Mouse (Mus musculus) hindbrain, embryonic 13.5 days (tissue): ENCODE results near the gene Wwc1. TPM values are rescaled to one million over a fixed set of nuclear protein-coding genes. Genes with fewer than 3 reads are reported as not detected.

Experiments used
- ATAC-seq: fragments of 200-750 bp; cut with Nextera tagmentation; 2 replicates; pipeline ENCODE4 v1.8.0; 2017; ENCODE audit warnings: moderate TSS enrichment; ENCODE audit not compliant: low FRiP score
- H3K27ac ChIP-seq: fragments of 300-500 bp; sonication (generic); 2 replicates; pipeline ENCODE4 v1.5.1; 2015; ENCODE audit warnings: inconsistent platforms, mild to moderate bottlenecking, moderate library complexity
- H3K27me3 ChIP-seq: fragments of 300-500 bp; sonication (generic); 2 replicates; pipeline ENCODE4 v1.6.1; 2015; ENCODE audit warnings: mild to moderate bottlenecking, inconsistent platforms
- H3K36me3 ChIP-seq: fragments of 300-500 bp; sonication (generic); 2 replicates; pipeline ENCODE4 v1.6.1; 2015; ENCODE audit warnings: mild to moderate bottlenecking, inconsistent platforms
- H3K4me1 ChIP-seq: fragments of 300-500 bp; sonication (generic); replicated peaks from 2 replicates; pipeline ENCODE4 v1.6.1; 2015; ENCODE audit warnings: inconsistent platforms
- H3K4me2 ChIP-seq: fragments of 300-500 bp; sonication (generic); 2 replicates; pipeline ENCODE4 v1.6.1; 2015; ENCODE audit warnings: inconsistent platforms, mild to moderate bottlenecking, moderate library complexity
- H3K4me3 ChIP-seq: fragments of 300-500 bp; sonication (generic); 2 replicates; pipeline ENCODE4 v1.5.1; 2015; ENCODE audit warnings: mild to moderate bottlenecking, inconsistent platforms
- H3K9ac ChIP-seq: fragments of 300-500 bp; sonication (generic); 2 replicates; pipeline ENCODE4 v1.6.1; 2015; ENCODE audit warnings: mild to moderate bottlenecking, inconsistent platforms
- H3K9me3 ChIP-seq: fragments of 300-500 bp; sonication (generic); 2 replicates; pipeline ENCODE4 v1.6.1; 2016; ENCODE audit warnings: inconsistent platforms
- WGBS: fragments of 180-500 bp; shearing (Covaris S2); methylation state at CpG from one replicate; pipeline ENCODE4 v1.1.7; 2015; 5-methylcytosine and 5-hydroxymethylcytosine counted together
- polyA plus RNA-seq: library from polyadenylated mRNA; unstranded; fragments of >200 nt; fragmentation: Nextera tagmentation; extraction: Ambion mirVana; gene quantifications from 2 replicates; pipeline ENCODE4 v1.2.1, GENCODE M21; 2015

The Wwc1 gene
- polyA plus RNA-seq, 1 experiment from 2014 or later = 7.1 TPM

GRCm38 (mm10) chr11:35970806-35971705, 9.3 kb downstream of the Wwc1 start:
- Histone ChIP-seq H3K4me2 (no peak overlapping the region), H3K4me1 (peaks cover 28% of the 10 kb centered on the region), H3K36me3 (0 out of 2 replicates have a peak, but pooled peaks cover 4% of the 10 kb centered on the region), H3K9ac (no peak overlapping the region), H3K9me3 (no peaks in the 10 kb centered on the region), H3K27me3 (no peaks in the 10 kb centered on the region), H3K4me3 (no peak overlapping the region), H3K27ac (no peak overlapping the region)
- ATAC-seq = no peak
- WGBS = 90% methylated on average over 19 of the region's 19 CpGs

- WGBS = 94% methylated on average over 10 of the region's 10 CpGs
Observed at GRCm38 (mm10) chr11:35968291-35968690, 12.0 kb downstream of the Wwc1 start.

GRCm38 (mm10) chr11:35963981-35964549, 16.3 kb downstream of the Wwc1 start:
- Histone ChIP-seq H3K4me1 (peaks cover 13% of the 10 kb centered on the region), H3K27ac (no peak overlapping the region), H3K36me3 (0 out of 2 replicates have a peak, but pooled peaks cover 4% of the 10 kb centered on the region), H3K9ac (no peak overlapping the region; the same call in 1 of the 2 replicates), H3K4me2 (no peak overlapping the region), H3K4me3 (no peak overlapping the region), H3K9me3 (no peaks in the 10 kb centered on the region), H3K27me3 (no peaks in the 10 kb centered on the region)
- ATAC-seq = no peak
- 82% methylated on average over 9 of the region's 9 CpGs for WGBS

More at GRCm38 (mm10) chr11:35968291-35968690, 12.0 kb downstream of the Wwc1 start:
- H3K27ac ChIP-seq = no peak overlapping the region
- H3K4me1 ChIP-seq = peaks cover 25% of the 10 kb centered on the region
- no peak overlapping the region for H3K4me2 ChIP-seq
- no peak overlapping the region for H3K4me3 ChIP-seq
- no peaks in the 10 kb centered on the region for H3K9me3 ChIP-seq
- no peak for ATAC-seq
- no peak overlapping the region for H3K9ac ChIP-seq
- no peaks in the 10 kb centered on the region for H3K27me3 ChIP-seq
- H3K36me3 ChIP-seq = 0 out of 2 replicates have a peak, but pooled peaks cover 4% of the 10 kb centered on the region

- Histone ChIP-seq H3K36me3 (0 out of 2 replicates have a peak, but pooled peaks cover 4% of the 10 kb centered on the region), H3K27me3 (no peaks in the 10 kb centered on the region), H3K4me3 (no peak overlapping the region), H3K4me1 (peaks cover 13% of the 10 kb centered on the region), H3K4me2 (no peak overlapping the region), H3K27ac (no peak overlapping the region), H3K9me3 (no peaks in the 10 kb centered on the region), H3K9ac (no peak overlapping the region)
- ATAC-seq = no peak
- WGBS = 68% methylated on average over 2 of the region's 2 CpGs
Observed at GRCm38 (mm10) chr11:35963554-35963953, 16.8 kb downstream of the Wwc1 start.

- Histone ChIP-seq H3K36me3 (no peaks in the 10 kb centered on the region), H3K4me2 (no peak overlapping the region), H3K4me3 (no peak overlapping the region), H3K27me3 (no peaks in the 10 kb centered on the region), H3K9me3 (no peaks in the 10 kb centered on the region), H3K4me1 (peaks cover 17% of the 10 kb centered on the region), H3K9ac (no peak overlapping the region), H3K27ac (no peak overlapping the region)
- no peak for ATAC-seq
- 98% methylated on average over 2 of the region's 2 CpGs for WGBS
Observed at GRCm38 (mm10) chr11:35962431-35962830, 17.9 kb downstream of the Wwc1 start.

- no peaks in the 10 kb centered on the region for H3K27me3 ChIP-seq
- no peak overlapping the region for H3K9ac ChIP-seq
- H3K4me2 ChIP-seq = no peak overlapping the region
- H3K4me3 ChIP-seq = no peak overlapping the region
- H3K27ac ChIP-seq = no peak overlapping the region
- ATAC-seq = no peak
- no peaks in the 10 kb centered on the region for H3K9me3 ChIP-seq
- H3K4me1 ChIP-seq = peaks cover 23% of the 10 kb centered on the region
- WGBS = 92% methylated on average over 3 of the region's 3 CpGs
- H3K36me3 ChIP-seq = no peaks in the 10 kb centered on the region
Observed at GRCm38 (mm10) chr11:35959270-35959669, 21.1 kb downstream of the Wwc1 start.

GRCm38 (mm10) chr11:35955572-35955971, 24.8 kb downstream of the Wwc1 start:
- no peak overlapping the region for H3K9ac ChIP-seq

GRCm38 (mm10) chr11:35953179-35953578, 27.1 kb downstream of the Wwc1 start:
- H3K9ac ChIP-seq = no peak overlapping the region
- H3K27ac ChIP-seq = no peak overlapping the region
- no peaks in the 10 kb centered on the region for H3K9me3 ChIP-seq
- no peak overlapping the region for H3K4me2 ChIP-seq
- ATAC-seq = no peak
- H3K4me1 ChIP-seq = peaks cover 22% of the 10 kb centered on the region
- H3K36me3 ChIP-seq = no peaks in the 10 kb centered on the region
- no peak overlapping the region for H3K4me3 ChIP-seq
- 96% methylated on average over 4 of the region's 4 CpGs for WGBS
- no peaks in the 10 kb centered on the region for H3K27me3 ChIP-seq

More at GRCm38 (mm10) chr11:35955572-35955971, 24.8 kb downstream of the Wwc1 start:
- Histone ChIP-seq H3K9me3 (no peaks in the 10 kb centered on the region), H3K4me3 (no peak overlapping the region), H3K4me2 (no peak overlapping the region), H3K27me3 (no peaks in the 10 kb centered on the region), H3K36me3 (no peaks in the 10 kb centered on the region), H3K27ac (no peak overlapping the region), H3K4me1 (peaks cover 15% of the 10 kb centered on the region; the same call in 1 of the 2 replicates)
- no peak for ATAC-seq
- 66% methylated on average over 3 of the region's 3 CpGs for WGBS

GRCm38 (mm10) chr11:35951727-35952065, 28.6 kb downstream of the Wwc1 start:
- Histone ChIP-seq H3K9ac (no peak overlapping the region), H3K4me1 (peaks cover 20% of the 10 kb centered on the region), H3K27ac (no peak overlapping the region), H3K9me3 (no peaks in the 10 kb centered on the region), H3K36me3 (no peaks in the 10 kb centered on the region), H3K4me2 (no peak overlapping the region), H3K4me3 (no peak overlapping the region), H3K27me3 (no peaks in the 10 kb centered on the region)
- ATAC-seq = no peak
- 61% methylated on average over 4 of the region's 4 CpGs for WGBS

- no peaks in the 10 kb centered on the region for H3K27me3 ChIP-seq
- no peaks in the 10 kb centered on the region for H3K36me3 ChIP-seq
- peaks cover 16% of the 10 kb centered on the region for H3K4me1 ChIP-seq
- no peak overlapping the region for H3K4me2 ChIP-seq
- 80% methylated on average over 15 of the region's 15 CpGs for WGBS
- H3K9me3 ChIP-seq = no peaks in the 10 kb centered on the region
- no peak overlapping the region for H3K4me3 ChIP-seq
- no peak overlapping the region for H3K9ac ChIP-seq
- H3K27ac ChIP-seq = no peak overlapping the region
- no peak for ATAC-seq
Observed at GRCm38 (mm10) chr11:35951058-35951726, 29.1 kb downstream of the Wwc1 start.

- ATAC-seq = no peak
- no peaks in the 10 kb centered on the region for H3K36me3 ChIP-seq
- H3K27ac ChIP-seq = no peak overlapping the region
- H3K4me2 ChIP-seq = no peak overlapping the region
- no peak overlapping the region for H3K4me3 ChIP-seq
- H3K9me3 ChIP-seq = no peaks in the 10 kb centered on the region
- WGBS = 86% methylated on average over 7 of the region's 7 CpGs
- peaks cover 16% of the 10 kb centered on the region for H3K4me1 ChIP-seq
- no peak overlapping the region for H3K9ac ChIP-seq
- H3K27me3 ChIP-seq = no peaks in the 10 kb centered on the region
Observed at GRCm38 (mm10) chr11:35950466-35950865, 29.9 kb downstream of the Wwc1 start.

GRCm38 (mm10) chr11:35950011-35950410, 30.3 kb downstream of the Wwc1 start:
- Histone ChIP-seq H3K9ac (no peak overlapping the region; the same call in 1 of the 2 replicates), H3K4me2 (no peak overlapping the region), H3K27me3 (no peaks in the 10 kb centered on the region), H3K4me3 (no peak overlapping the region), H3K36me3 (no peaks in the 10 kb centered on the region), H3K4me1 (peaks cover 16% of the 10 kb centered on the region), H3K27ac (no peak overlapping the region), H3K9me3 (no peaks in the 10 kb centered on the region)
- 92% methylated on average over 3 of the region's 3 CpGs for WGBS
- no peak for ATAC-seq
